Comparison of ENCODE assay signal across 8 mouse cellular contexts in the genomic region with DNA sequence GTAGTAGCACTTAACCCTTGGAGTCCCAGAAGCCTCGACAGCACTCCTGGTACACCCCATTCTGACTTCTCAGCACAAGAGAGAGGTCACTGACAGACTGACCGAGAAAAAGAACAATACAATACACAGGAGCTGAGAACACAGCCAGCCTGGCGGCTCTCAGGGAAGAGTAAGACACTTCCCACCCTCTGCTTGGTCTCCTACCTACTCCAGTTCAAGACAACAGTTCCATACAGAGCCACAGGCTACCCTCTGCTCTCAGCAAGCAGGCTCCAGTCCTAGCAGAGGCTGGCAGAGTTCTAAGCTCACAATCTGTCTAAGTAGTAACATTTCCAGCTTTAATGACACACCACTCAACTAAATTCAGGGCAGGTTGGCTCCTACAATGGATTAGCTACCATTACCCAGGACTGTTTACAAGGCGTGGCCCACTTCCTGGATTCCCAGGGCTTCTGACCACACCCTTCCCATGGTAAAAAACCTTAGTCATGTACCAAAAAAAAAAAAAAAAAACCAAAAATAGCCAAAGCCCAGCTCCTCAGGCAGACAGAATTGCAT. TPM values are rescaled to one million over a fixed set of nuclear protein-coding genes. Genes with fewer than 3 reads are reported as not detected.
DNase-seq lines count a peak whose midpoint lies in the region; ATAC-seq and TF ChIP-seq lines count a peak whose summit lies in the region.

No protein-coding gene starts in this region.

- H3K9me3 ChIP-seq in limb, embryonic 13.5 days: no peaks in the 10 kb centered on the region
- no peaks in the 10 kb centered on the region for H3K9me3 ChIP-seq in hindbrain, postnatal 0 days (ENCODE audit: low read length)
- no peaks in the 10 kb centered on the region for H3K9me3 ChIP-seq in hindbrain, embryonic 11.5 days (ENCODE audit: control insufficient read depth, low read length)

- no peak overlapping the region for H3K4me3 ChIP-seq in cerebellum, adult 2 months (replicated peaks; ENCODE audit: insufficient read depth, low read depth, low read length)
- no peak overlapping the region for H3K4me3 ChIP-seq in limb, embryonic 13.5 days
- H3K4me3 ChIP-seq in hindbrain, postnatal 0 days (ENCODE audit: low read length): no peak overlapping the region
- H3K4me3 ChIP-seq in hindbrain, embryonic 11.5 days (ENCODE audit: low read depth, low read length): no peak overlapping the region

- H3K9ac ChIP-seq in limb, embryonic 13.5 days: no peak overlapping the region
- H3K9ac ChIP-seq in hindbrain, postnatal 0 days (replicated peaks; ENCODE audit: low read length): no peak overlapping the region; the same call in 1 of the 2 replicates
- no peak overlapping the region for H3K9ac ChIP-seq in hindbrain, embryonic 11.5 days (ENCODE audit: low read depth, low read length)

- no peak for TF ChIP-seq POLR2A in cerebellum, adult 2 months (IDR thresholded peaks at IDR 0.05; ENCODE audit: borderline replicate concordance, insufficient read depth, low read length)

- H3K27me3 ChIP-seq in cerebellum, adult 2 months (ENCODE audit: control insufficient read depth, insufficient read depth, low read length): no peaks in the 10 kb centered on the region
- no peaks in the 10 kb centered on the region for H3K27me3 ChIP-seq in limb, embryonic 13.5 days
- no peaks in the 10 kb centered on the region for H3K27me3 ChIP-seq in hindbrain, postnatal 0 days (ENCODE audit: insufficient read depth, low read length)
- no peaks in the 10 kb centered on the region for H3K27me3 ChIP-seq in hindbrain, embryonic 11.5 days (ENCODE audit: control insufficient read depth, insufficient read depth, low read length)

- no peaks in the 10 kb centered on the region for H3K36me3 ChIP-seq in limb, embryonic 13.5 days
- no peaks in the 10 kb centered on the region for H3K36me3 ChIP-seq in hindbrain, postnatal 0 days (ENCODE audit: insufficient read depth, low read length)
- H3K36me3 ChIP-seq in hindbrain, embryonic 11.5 days (ENCODE audit: control insufficient read depth, insufficient read depth, low read length): no peaks in the 10 kb centered on the region

- ATAC-seq in limb, embryonic 13.5 days (ENCODE audit: low FRiP score, low read depth): no peak
- no peak for ATAC-seq in hindbrain, postnatal 0 days
- no peak for ATAC-seq in hindbrain, embryonic 11.5 days (ENCODE audit: low FRiP score)

- 54% methylated on average over 4 of the region's 4 CpGs for WGBS in cerebellum, adult 2 months
- WGBS in limb, embryonic 13.5 days: 71% methylated on average over 4 of the region's 4 CpGs
- 46% methylated on average over 4 of the region's 4 CpGs for WGBS in hindbrain, postnatal 0 days
- WGBS in hindbrain, embryonic 11.5 days: 45% methylated on average over 4 of the region's 4 CpGs

- H3K27ac ChIP-seq in cerebellum, adult 2 months (ENCODE audit: insufficient read depth, low read length): peak overlapping the region; percentile 49; the same call in 1 of the 2 replicates
- H3K27ac ChIP-seq in limb, embryonic 13.5 days: no peak overlapping the region
- no peak overlapping the region for H3K27ac ChIP-seq in hindbrain, postnatal 0 days
- H3K27ac ChIP-seq in hindbrain, embryonic 11.5 days (ENCODE audit: low read depth, low read length): no peak overlapping the region

- no peak for DNase-seq in cerebellum, adult 2 months
- no peak for DNase-seq in cerebellum, postnatal 4 days (ENCODE audit: low spot score in 2 of 2)
- peak; percentile 82 for DNase-seq in 416B (ENCODE audit: low read depth)
- peak; percentile 53 for DNase-seq in c-Kit-positive CD71-positive TER-119-positive erythroid progenitor cells, embryonic 14.5 days (ENCODE audit: low spot score)
- DNase-seq in urinary bladder, postnatal 36 days (ENCODE audit: low spot score in 2 of 2): no peak
- DNase-seq in hindbrain, postnatal 0 days (ENCODE audit: low spot score): no peak
- no peak for DNase-seq in hindbrain, embryonic 11.5 days (ENCODE audit: low spot score)

- peak overlapping the region; percentile 71 for H3K4me2 ChIP-seq in limb, embryonic 13.5 days (replicated peaks)
- no peak overlapping the region for H3K4me2 ChIP-seq in hindbrain, postnatal 0 days (ENCODE audit: low read depth, low read length)
- H3K4me2 ChIP-seq in hindbrain, embryonic 11.5 days (replicated peaks; ENCODE audit: low read depth, low read length): no peak overlapping the region

- TF ChIP-seq CTCF in cerebellum, adult 2 months (IDR thresholded peaks at IDR 0.05; ENCODE audit: borderline replicate concordance, insufficient read depth, low read depth, low read length): no peak
- TF ChIP-seq CTCF in hindbrain, postnatal 0 days (IDR thresholded peaks at IDR 0.05; ENCODE audit: low read depth): no peak

- peaks cover 15% of the 10 kb centered on the region for H3K4me1 ChIP-seq in cerebellum, adult 2 months (ENCODE audit: control insufficient read depth, insufficient read depth, low read length)
- H3K4me1 ChIP-seq in limb, embryonic 13.5 days: peaks cover 60% of the 10 kb centered on the region
- H3K4me1 ChIP-seq in hindbrain, postnatal 0 days (ENCODE audit: insufficient read depth, low read length): peaks cover 11% of the 10 kb centered on the region
- peaks cover 15% of the 10 kb centered on the region for H3K4me1 ChIP-seq in hindbrain, embryonic 11.5 days (replicated peaks; ENCODE audit: control insufficient read depth, insufficient read depth, low read length)

RNA-seq across cellular contexts. Expression of a gene that starts 33.6 kb away (rescaled TPM):
- polyA plus RNA-seq in cerebellum, adult 2 months (2012; rRNA removed): 23.4 and 28.3 TPM in 2 replicates
- 30.1 and 32.2 TPM in 2 replicates for polyA plus RNA-seq in limb, embryonic 13.5 days (2015; fragmentation: Nextera tagmentation; extraction: Ambion mirVana)
- total RNA-seq in hindbrain, postnatal 0 days (2014; rRNA removed): 19.8 and 43.2 TPM in 2 replicates
- 12.5 and 13.7 TPM in 2 replicates for polyA plus RNA-seq in hindbrain, postnatal 0 days (2015; fragmentation: Nextera tagmentation; extraction: Ambion mirVana)
- polyA plus RNA-seq in hindbrain, embryonic 11.5 days (2014; fragmentation: Nextera tagmentation; extraction: Ambion mirVana): 14.9 and 15.8 TPM in 2 replicates

RNA-seq across cellular contexts. Expression of a gene that starts 36.1 kb away (rescaled TPM):
- 4.3 and 5.0 TPM in 2 replicates for polyA plus RNA-seq in cerebellum, adult 2 months (2012; rRNA removed)
- 2.3 and 2.4 TPM in 2 replicates for polyA plus RNA-seq in limb, embryonic 13.5 days (2015; fragmentation: Nextera tagmentation; extraction: Ambion mirVana)
- total RNA-seq in hindbrain, postnatal 0 days (2014; rRNA removed): 2.1 and 6.0 TPM in 2 replicates
- 1.8 and 2.8 TPM in 2 replicates for polyA plus RNA-seq in hindbrain, postnatal 0 days (2015; fragmentation: Nextera tagmentation; extraction: Ambion mirVana)
- polyA plus RNA-seq in hindbrain, embryonic 11.5 days (2014; fragmentation: Nextera tagmentation; extraction: Ambion mirVana): 1.0 and 1.1 TPM in 2 replicates

RNA-seq across cellular contexts. Expression of a gene that starts 52.5 kb away (rescaled TPM):
- 5.1 and 5.6 TPM in 2 replicates for polyA plus RNA-seq in cerebellum, adult 2 months (2012; rRNA removed)
- 4.7 and 5.5 TPM in 2 replicates for polyA plus RNA-seq in limb, embryonic 13.5 days (2015; fragmentation: Nextera tagmentation; extraction: Ambion mirVana)
- 7.5 and 10.1 TPM in 2 replicates for total RNA-seq in hindbrain, postnatal 0 days (2014; rRNA removed)
- polyA plus RNA-seq in hindbrain, postnatal 0 days (2015; fragmentation: Nextera tagmentation; extraction: Ambion mirVana): 7.1 and 7.5 TPM in 2 replicates
- polyA plus RNA-seq in hindbrain, embryonic 11.5 days (2014; fragmentation: Nextera tagmentation; extraction: Ambion mirVana): 7.0 and 7.5 TPM in 2 replicates

Comparison
In these comparisons a context has a peak if more than half of its experiments do, and no peak if none do; other contexts are left out.
1. DNase-seq: peak in 416B (single experiment) and c-Kit-positive CD71-positive TER-119-positive erythroid progenitor cells, embryonic 14.5 days (single experiment); none in cerebellum, adult 2 months (0 of 2), cerebellum, postnatal 4 days (0 of 2), urinary bladder, postnatal 36 days (0 of 2), hindbrain, postnatal 0 days (single experiment) and hindbrain, embryonic 11.5 days (single experiment).